ENCODE assay signal across 13 mouse cellular contexts in genomic region chrX:36474103-36474751, GRCm38 (mm10). TPM values are rescaled to one million over a fixed set of nuclear protein-coding genes. Genes with fewer than 3 reads are reported as not detected.
DNase-seq lines count a peak whose midpoint lies in the region; ATAC-seq lines count a peak whose summit lies in the region.
"Had no signal": no experiment of that assay in that cellular context is flagged by ENCODE, and none has a peak within 500 bp of the region (broad histone marks: within the 10 kb centered on the region; RNA-seq: fewer than 3 reads in every experiment).

No protein-coding gene starts in this region.

- no peak overlapping the region for H3K4me2 ChIP-seq in hindbrain, embryonic 13.5 days
- H3K4me2 ChIP-seq: forebrain, embryonic 12.5 days; limb, embryonic 12.5 days had no signal

- H3K4me1 ChIP-seq in heart, embryonic 10.5 days, result no peaks in the 10 kb centered on the region
- H3K4me1 ChIP-seq in hindbrain, embryonic 13.5 days (replicated peaks), result no peaks in the 10 kb centered on the region
- H3K4me1 ChIP-seq: forebrain, embryonic 12.5 days; limb, embryonic 12.5 days had no signal

- H3K9me3 ChIP-seq in heart, embryonic 10.5 days, result no peaks in the 10 kb centered on the region
- H3K9me3 ChIP-seq in hindbrain, embryonic 13.5 days, result no peaks in the 10 kb centered on the region
- H3K9me3 ChIP-seq: forebrain, embryonic 12.5 days; limb, embryonic 12.5 days had no signal

- DNase-seq in layer of hippocampus, postnatal 10 days (ENCODE audit: low spot score in 2 of 2), result peak; percentile 7 to 20
- no peak for DNase-seq in layer of hippocampus, postnatal 36 days
- peak; percentile 42 for DNase-seq in ZHBTc4 (ENCODE audit: low read depth, low spot score)
- DNase-seq in natural killer cell, adult 2 months (ENCODE audit: low spot score in 2 of 2), result peak; percentile 25 to 29
- no peak for DNase-seq in c-Kit-positive CD71-positive TER-119-positive erythroid progenitor cells, embryonic 14.5 days (ENCODE audit: low spot score)
- no peak for DNase-seq in heart, embryonic 10.5 days (ENCODE audit: low spot score)
- DNase-seq: cerebellum, adult 2 months; kidney, postnatal 25 days had no signal

- no peak overlapping the region for H3K9ac ChIP-seq in hindbrain, embryonic 13.5 days
- H3K9ac ChIP-seq: forebrain, embryonic 12.5 days; limb, embryonic 12.5 days had no signal

- peak; percentile 65 for ATAC-seq in CD4-positive, CD25-positive, alpha-beta regulatory T cell, adult 4 months
- no peak for ATAC-seq in hindbrain, embryonic 13.5 days (ENCODE audit: low FRiP score)

- WGBS in heart, embryonic 10.5 days, result 49% methylated on average over 6 of the region's 6 CpGs
- 59% methylated on average over 6 of the region's 6 CpGs for WGBS in hindbrain, embryonic 13.5 days

- H3K27me3 ChIP-seq in heart, embryonic 10.5 days (ENCODE audit: insufficient read depth, poor library complexity, severe bottlenecking), result no peaks in the 10 kb centered on the region
- H3K27me3 ChIP-seq in hindbrain, embryonic 13.5 days, result no peaks in the 10 kb centered on the region
- H3K27me3 ChIP-seq: forebrain, embryonic 12.5 days; limb, embryonic 12.5 days had no signal

- no peaks in the 10 kb centered on the region for H3K36me3 ChIP-seq in heart, embryonic 10.5 days
- H3K36me3 ChIP-seq in hindbrain, embryonic 13.5 days, result no peaks in the 10 kb centered on the region
- H3K36me3 ChIP-seq: forebrain, embryonic 12.5 days; limb, embryonic 12.5 days had no signal

- no peak overlapping the region for H3K4me3 ChIP-seq in heart, embryonic 10.5 days
- no peak overlapping the region for H3K4me3 ChIP-seq in hindbrain, embryonic 13.5 days
- H3K4me3 ChIP-seq: forebrain, embryonic 12.5 days; limb, embryonic 12.5 days had no signal

- no peak overlapping the region for H3K27ac ChIP-seq in heart, embryonic 10.5 days
- no peak overlapping the region for H3K27ac ChIP-seq in hindbrain, embryonic 13.5 days
- H3K27ac ChIP-seq: forebrain, embryonic 12.5 days; limb, embryonic 12.5 days had no signal

RNA-seq across cellular contexts. Expression of gene Gm14569, which starts 17.4 kb away (rescaled TPM):
- total RNA-seq in layer of hippocampus, postnatal 10 days (2021), result 1 to 10 TPM; 1.3 to 2.8 TPM
- 1 to 10 TPM; 1.6 to 2.8 TPM for total RNA-seq in layer of hippocampus, postnatal 36 days (2021)
- not detected for polyA plus RNA-seq in CD4-positive, CD25-positive, alpha-beta regulatory T cell, adult 4 months (2017; shearing (Covaris generic))
- not detected in 2 replicates for polyA plus RNA-seq in heart, embryonic 10.5 days (2016; fragmentation: Nextera tagmentation; extraction: Ambion mirVana)
- polyA plus RNA-seq in hindbrain, embryonic 13.5 days (2015; fragmentation: Nextera tagmentation; extraction: Ambion mirVana), result not detected in 2 replicates
- polyA plus RNA-seq: forebrain, embryonic 12.5 days; heart, postnatal 0 days; limb, embryonic 12.5 days had no signal

Comparison
In these comparisons a context has a peak if more than half of its experiments do, and no peak if none do; other contexts are left out.
1. DNase-seq: peak in layer of hippocampus, postnatal 10 days (2 of 2), ZHBTc4 (single experiment) and natural killer cell, adult 2 months (2 of 2); none in layer of hippocampus, postnatal 36 days (0 of 2), c-Kit-positive CD71-positive TER-119-positive erythroid progenitor cells, embryonic 14.5 days (single experiment) and heart, embryonic 10.5 days (single experiment).